Mouse (Mus musculus) mesoderm, embryonic 11.5 days (tissue): Measurements from ENCODE around the gene Trim8.

Source experiments
- DNase-seq: peaks from one replicate; pipeline ENCODE4 v3.0.0-alpha.2; 2012; ENCODE audit warnings: low read depth, low spot score

The Trim8 gene

DNA sequence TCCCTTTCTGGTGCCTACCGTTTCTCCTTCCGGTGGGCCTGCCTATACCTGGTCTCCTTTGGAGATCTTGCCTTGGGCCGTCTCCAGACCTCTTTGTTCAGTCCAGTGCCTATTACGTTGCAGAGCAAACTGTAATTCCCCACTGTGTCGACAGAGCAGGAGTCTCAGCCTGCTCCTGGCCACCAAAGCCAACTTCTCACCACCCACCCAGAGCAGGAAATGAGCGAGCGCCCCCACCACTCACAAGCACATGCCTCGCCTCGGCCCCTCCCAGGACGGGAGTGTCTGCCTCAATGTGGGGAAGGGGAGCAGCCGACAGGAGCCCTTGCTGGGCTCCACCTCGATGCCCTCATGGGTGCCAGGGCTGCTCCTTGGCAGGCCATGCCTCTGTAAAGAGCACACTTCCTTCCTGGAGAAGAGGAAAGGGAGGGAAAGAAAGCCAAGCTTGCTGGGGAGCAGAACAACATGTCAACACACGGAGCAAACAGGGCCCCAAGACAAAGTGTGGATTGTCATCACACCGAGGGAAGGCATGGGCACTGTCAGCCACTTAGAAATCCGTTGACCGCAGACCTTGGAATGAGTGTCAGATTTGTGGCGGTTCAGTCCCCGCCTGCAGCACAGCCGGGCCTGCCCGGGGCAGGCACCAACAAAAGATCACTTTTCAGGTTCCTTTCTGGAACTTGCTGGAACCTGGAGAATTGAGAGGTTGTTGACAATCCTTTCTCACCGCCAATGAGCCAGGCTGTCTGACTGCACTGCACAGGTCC is 22.0 kb upstream of the Trim8 start:
- DNase-seq, result no peak

DNA sequence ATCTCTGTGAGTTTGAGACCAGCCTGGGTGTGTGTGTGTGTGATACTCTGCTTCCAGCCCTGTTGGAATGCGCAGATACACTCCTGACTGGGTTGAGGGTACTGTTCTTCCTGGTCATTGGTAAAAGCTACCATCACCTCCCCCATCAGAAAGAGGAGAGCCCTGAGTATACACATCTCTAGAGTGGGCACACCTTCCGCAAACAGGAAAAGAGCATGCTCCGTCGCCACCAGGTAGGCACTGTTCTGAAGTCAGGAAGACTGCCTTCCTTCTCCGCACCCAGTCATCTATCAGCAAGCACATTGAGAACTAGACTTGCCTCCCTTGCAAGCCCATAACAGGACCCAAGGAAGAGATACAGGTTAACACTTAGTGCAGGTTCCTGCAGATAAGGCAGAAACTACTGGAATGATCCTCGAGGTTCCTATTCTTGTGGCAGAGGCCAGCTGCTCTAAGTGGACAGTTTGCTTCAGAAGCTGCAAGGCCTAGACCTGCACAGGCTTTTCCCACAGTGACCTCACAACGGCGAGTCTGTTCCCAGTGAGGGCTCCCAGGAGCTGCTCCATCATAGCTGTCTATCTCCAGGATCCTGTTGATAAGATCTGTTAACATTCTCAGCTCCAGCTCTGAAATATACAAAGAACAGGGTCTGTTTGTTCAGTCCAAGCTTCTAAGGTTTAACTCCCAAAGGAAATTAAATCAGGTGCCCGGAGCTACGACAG is 20.7 kb upstream of the Trim8 start:
- DNase-seq, result no peak

DNA sequence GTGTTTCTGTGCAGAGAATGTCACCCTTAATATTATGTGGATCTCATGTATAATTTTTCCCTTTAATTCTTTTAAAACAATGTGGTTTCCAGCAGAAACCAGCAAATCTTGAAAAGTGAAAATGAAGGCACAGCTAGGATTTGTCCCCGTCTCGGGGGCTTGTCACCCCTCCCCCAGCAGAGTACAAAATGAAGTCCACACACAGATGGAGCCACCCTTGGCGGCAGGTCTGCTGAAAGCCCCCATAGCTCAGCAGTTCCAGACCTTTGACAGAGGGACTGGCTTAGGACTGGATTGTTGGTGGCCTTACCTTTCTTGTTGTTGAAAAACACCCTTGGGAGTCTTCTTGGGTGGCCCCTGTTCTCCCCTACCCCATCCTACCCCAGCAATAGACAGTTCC is 20.1 kb upstream of the Trim8 start:
- DNase-seq, result no peak

DNA sequence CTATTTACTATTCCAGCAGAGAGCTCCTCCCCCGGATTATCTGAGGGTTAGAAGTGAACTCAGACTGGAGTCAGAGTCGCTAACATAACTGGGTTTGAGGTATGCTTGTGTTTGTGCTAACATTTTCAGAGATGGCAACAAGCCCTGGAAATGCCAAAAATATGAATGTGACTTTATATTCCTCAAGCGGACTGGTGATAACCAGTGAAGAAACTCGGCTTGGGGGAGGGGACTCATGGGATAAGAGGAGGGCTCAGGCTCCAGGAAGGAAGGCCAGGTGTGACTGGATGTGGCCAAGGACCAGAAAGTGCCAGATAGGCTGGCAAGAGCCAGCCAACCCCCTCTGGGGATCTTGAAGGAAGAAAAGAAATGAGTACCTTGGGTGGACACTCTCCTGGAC is 19.7 kb upstream of the Trim8 start:
- no peak for DNase-seq

DNA sequence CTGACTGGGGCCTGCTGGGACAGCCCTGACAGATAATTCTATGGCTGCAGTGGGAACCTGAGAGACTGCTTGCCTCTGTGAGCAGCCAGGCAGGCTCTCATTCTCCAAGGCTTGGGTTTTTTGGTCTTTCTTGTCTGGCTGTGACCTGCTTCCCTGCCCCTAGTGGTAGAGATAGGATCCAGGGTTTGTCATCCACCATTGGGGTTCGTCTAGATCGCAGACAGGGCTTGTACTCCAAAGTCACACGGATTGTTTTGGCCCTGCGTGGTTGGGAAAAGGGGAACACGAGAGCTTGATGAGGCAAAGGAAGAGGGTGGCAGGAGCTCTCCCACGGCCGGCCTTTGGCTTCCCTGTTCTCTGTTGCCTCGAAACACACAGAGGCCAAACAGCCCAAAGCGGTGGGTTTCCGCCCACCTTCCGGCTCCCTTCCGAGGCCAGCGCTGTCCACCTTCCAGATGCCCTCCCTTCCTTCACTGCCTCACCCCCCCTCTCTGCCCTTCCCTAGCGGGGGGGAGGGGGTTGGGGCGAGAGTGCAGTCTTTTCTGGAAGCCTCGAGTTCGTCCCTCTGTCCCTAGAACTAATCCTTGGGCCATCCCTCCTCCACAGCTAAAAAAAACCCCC is 18.5 kb upstream of the Trim8 start:
- no peak for DNase-seq

DNA sequence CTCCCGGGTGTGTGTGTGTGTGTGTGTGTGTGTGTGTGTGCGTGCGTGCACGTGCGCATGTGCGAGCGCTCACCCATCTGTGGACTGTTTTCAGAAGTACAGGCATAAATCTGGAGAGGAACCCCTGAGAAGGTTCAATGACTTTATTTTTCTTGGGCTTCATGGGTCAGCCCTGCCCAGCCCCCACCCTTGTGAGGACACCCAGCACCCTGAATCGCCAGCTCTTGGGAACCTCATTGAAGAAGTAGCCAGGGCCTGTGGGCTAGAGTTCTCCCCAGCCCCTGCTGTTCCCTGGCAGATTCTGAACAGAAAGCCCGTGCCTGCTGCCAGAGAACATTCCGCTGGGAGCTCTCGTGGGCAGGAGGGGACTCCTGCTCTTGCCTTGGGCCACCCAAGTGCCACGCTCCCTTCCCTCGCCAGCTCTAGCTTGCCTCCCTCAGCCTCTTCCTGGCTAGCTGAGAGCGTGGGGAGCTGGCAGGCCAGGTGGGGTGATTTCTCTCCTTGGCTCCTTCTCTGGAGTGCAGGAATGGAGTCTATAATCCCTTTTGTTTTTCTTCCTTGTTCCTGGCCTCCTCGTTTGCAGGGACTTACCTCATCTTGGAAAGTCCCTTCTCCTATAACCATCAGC is 17.7 kb upstream of the Trim8 start:
- no peak for DNase-seq

DNA sequence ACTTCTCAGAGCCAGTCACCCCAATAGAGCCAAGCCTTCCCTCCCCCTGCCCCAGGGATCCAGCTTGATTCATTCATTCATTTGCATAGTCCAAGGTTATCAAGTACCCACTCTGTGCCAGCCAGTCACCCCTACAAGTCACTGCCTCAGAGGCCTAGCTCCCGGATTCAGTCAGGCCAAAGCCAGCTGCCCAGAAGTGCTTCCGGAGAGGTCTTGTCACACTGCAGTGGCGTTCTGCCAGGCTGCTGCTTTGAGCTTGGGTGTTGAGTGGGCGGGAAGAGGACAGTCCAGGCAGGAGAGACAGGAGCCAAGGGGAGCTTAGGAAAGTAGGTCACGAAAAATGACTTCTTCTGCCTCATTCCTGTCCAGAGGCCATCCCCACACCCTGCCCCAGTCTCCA is 17.0 kb upstream of the Trim8 start:
- no peak for DNase-seq

DNA sequence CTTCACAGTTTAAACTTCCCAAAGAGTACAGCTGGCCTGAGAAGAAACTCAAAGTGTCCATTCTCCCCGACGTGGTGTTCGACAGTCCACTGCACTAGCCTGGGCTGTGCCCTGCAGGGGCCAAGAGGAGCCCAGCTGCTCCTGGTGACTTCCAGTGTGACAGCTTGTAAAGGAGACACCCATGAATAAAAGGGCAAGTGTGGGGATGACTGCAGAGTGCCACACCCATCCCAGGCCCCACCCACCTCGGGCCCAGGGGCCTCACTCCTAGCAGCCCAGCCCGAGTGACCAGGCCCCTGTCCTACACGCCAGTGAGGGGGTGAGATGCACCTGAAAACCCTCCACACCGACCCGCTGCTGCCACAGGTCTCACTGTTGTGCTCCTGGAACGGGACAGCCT is 15.7 kb upstream of the Trim8 start:
- no peak for DNase-seq

DNA sequence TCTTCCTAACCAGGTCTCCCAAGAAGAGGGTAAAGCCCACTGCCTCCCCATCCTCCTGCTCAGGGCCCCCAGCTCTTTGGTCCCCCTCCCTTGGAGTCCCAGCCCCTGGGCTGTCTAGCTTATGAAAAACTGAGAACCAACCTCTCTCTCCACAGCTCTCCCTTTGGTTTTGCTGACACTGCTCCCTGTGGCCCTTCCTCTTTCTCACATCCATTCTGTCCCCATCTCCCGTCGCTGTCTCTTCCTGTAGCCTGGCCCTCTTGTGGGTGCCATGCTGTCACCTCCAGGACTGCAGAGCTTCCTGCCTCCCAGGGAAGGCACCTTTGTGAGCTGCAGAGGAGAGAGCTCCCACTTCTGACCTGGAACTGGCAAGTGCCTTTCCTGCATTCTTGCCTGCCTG is 14.8 kb upstream of the Trim8 start:
- DNase-seq, result no peak

DNA sequence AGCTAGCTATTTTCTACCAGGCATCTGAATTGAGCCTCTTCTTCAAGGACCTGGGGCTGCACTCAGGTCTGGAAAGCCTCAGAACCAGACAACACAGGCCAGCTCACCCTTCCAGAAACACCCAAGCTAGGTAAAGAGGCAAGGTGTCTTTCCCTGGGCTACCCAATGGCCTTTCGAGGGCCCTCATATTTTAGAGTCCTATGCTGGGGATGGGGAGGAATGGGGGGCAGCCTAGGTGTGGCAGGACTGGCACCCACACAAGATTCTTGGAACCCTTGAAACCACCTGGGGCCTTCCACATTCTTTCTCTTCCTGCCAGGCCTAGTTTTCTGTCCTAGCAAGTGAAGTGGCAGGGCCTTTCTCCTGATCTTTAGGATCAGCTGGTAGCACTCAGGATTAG is 12.1 kb upstream of the Trim8 start:
- no peak for DNase-seq

DNA sequence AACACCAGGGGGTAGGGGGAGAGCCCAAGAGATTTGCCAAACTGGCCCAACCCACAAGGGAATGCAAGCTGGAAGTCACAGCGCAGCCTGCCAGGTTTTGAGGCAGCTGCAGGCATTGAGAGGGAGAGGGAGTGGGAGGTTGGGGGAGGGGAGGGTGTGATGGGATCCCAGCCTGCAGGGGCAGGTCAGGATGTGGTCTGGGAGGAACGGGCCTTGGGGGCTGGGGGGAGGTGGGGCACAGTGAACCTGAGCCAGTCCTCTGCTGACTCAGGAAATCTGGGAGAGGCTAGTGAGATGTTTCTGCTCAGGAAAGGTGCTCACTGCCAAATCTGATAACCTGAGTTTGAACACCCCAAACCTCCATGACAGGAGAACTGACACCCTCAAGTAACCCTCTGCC is 10.9 kb upstream of the Trim8 start:
- DNase-seq, result peak; percentile 59

DNA sequence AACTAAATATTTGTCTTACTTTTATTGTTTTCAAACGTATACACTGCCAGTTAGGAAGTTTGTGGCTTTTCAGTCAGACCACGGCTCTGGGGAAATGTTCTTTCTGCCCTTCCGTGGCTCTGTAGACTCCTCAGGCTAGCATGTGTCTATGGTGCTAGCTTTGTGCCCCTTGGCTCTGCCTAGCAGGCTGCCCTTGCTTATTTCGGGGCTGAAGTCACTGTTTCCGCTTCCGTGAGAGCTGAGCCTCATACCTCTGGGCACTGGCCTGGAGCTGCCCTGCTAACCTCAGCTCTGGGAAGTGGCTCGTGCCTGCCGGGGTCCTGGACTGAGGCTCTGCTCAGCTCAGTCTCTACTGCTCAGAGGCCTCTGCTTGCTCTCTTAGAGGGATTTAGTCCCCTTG is 6.4 kb upstream of the Trim8 start:
- DNase-seq, result no peak

DNA sequence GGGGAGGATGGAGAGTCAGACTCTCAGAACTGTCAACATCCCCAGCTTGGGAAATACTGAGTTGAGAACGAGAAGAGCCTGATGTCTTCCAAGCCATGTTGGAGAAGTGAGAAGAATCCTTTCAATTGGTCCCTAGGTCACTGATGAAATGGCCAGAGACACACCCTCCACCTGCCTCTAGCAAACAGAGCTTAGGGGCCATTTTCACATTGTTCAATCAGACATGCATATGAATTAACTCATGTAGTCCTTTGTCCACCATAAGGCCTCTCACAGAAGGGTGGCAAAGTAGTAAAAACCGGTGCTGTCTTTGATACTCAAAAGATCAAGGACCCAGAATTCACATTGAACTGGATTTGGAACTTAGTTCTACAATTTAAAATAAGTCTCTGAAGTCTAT is 4.3 kb upstream of the Trim8 start:
- DNase-seq, result no peak

DNA sequence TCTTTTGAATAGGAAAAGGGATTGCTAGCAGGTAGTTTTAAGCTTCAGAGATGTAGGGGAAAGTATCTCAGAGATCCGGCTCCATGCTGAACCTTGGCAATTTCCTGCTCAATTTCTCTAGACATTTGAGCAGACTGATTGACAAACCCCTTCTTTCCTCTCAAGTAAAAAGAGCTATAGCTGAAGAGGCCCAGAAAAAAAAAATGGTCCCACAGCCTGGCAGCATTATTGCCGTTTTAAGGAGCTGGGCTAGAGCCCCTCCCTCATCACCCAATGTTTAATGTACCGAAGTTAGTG is 2.0 kb upstream of the Trim8 start:
- DNase-seq, result no peak

DNA sequence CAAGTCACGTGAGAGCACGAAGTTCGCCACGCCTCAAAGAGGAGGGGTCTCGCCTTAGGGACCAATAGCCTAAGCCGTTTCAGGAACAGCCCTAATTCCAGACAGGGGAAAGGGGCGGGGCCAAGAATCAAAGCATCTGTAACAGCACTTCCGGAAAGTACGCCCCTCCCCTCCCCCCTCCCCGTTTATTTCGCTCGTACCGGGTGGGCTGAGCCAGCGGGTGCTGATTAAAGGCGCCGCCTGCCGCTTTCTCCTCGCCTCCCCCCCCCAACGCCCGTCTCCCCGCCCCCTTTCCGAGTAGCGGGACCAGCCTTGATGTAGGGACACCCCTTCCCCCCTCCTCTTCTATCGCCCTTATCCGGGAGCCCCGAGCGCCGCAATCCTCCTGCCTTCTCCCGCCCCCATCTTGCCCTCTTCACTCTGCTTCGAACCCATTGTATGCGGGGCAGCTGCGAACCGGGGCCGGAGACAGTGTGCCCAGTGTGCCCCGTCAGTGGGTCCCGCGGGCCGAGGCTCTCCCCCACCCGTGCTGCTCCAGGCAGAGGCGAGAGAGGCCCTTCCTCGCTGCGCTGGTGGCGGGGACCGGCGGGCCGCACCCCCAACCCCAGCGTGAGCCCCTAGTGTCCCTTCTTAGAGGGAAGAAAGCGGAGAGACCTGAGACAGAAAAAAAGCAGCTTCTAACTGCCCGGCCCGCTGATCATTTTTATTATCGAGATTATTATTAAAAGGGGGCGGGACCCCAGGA is 1.5 kb upstream of the Trim8 start:
- peak; percentile 100 for DNase-seq

DNA sequence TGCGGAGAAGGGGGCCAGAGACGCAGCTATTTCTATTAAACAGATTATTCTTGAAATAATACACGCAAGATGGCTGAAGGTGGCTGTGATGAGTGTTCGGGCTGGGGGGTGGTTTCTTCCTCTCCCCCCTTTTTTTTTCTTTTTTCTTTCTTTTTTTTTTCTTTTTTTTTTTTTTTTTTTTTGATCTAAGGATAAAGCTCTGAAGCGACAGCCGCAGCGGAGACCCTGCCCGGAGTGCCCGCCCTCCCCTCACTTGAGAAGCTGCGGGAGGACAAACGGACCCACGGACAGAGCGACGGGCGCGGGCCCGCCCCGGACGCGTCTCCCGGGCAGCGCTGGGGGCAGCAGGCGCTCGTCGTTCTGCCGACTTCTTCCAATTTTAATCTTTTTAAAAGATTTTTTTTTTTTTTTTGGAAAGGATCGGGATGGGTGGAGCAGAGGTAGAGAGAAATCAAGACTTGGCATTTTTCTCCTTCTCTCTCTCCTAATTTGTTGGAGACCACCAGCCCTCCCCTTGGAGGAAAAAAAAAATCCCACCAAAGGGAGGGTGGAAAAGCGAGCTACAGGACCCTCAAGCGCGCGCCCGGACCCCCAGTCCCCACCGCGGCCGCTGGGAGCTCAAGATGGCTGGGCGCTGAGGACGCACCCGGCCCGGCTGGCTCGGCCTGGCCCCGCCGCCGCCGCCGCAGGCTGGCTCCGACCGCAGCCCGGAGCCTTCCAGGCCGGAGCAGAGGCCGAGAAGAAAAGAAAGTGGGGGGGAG is 741 bp upstream of the Trim8 start:
- peak; percentile 68 for DNase-seq

DNA sequence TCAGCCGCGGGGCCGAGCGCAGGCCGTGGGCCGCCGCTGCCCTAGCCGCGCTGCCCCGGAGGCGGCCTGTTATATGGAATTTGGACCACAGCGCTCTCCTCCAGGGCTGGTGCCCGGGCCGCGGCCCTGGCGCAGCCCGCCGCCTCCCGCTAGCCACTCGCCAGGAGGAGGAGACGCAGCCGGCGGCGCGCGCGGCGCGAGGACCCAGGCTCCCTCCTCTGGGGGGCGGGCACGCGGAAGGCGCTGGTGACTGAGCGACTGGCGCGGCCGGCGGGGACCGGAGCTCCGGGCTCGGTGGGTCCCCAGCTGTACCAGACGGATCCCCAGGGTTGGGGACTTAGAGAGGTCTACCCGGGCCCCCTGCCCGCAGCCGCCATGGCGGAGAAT is 560 bp downstream of the Trim8 start:
- no peak for DNase-seq

DNA sequence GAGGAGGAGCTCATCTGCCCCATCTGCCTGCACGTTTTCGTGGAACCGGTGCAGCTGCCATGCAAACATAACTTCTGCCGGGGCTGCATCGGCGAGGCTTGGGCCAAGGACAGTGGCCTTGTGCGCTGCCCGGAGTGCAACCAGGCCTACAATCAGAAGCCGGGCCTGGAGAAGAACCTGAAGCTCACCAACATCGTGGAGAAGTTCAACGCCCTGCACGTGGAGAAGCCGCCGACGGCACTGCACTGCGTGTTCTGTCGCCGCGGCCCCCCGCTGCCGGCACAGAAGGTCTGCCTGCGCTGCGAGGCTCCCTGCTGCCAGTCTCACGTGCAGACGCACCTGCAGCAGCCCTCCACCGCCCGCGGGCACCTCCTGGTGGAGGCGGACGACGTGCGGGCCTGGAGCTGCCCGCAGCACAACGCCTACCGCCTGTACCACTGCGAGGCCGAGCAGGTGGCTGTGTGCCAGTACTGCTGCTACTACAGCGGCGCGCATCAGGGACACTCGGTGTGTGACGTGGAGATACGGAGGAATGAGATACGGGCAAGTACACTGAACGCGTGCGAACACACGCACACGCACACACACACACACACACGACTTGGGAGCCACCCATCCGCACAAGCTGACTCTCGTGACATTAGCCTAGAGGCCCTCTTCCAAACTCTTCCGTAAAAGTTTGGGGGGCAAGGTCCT is 1.1 kb downstream of the Trim8 start:
- peak; percentile 67 for DNase-seq

DNA sequence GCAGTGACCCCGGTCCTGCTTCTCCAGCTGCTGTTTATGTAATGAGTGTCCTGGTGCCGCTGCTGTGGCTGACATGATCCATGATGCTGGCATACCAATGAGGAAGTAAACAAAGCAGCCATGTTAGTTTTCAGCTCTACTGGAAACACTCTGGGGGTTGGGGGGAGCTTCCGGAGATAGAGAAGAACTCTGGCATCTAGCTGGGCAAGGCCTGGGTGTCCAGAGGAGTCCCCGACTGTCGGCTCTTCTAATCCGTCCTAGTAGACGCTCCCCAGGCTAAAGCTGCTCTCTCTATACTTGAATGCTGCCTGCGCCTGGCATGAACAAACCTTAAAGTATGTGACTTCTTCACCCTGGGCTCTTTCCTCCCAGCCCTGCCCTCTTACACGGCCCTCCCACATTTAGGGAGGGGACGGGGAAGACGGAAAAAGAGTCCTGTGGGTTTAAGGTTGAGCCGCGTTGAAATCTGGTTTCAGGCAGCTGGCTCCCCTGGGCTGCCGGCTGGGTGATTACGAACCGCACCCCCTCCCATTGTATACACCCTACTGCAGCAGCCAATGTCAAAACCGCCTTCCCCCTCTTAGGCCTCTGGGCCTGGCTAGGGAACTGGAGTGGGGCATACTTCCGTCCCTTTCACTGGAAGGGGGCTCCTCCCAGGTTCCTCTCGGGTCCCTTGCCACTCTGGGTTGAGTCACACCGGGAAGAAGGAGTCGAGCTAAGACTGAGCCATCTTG is 2.0 kb downstream of the Trim8 start:
- DNase-seq, result peak; percentile 59

DNA sequence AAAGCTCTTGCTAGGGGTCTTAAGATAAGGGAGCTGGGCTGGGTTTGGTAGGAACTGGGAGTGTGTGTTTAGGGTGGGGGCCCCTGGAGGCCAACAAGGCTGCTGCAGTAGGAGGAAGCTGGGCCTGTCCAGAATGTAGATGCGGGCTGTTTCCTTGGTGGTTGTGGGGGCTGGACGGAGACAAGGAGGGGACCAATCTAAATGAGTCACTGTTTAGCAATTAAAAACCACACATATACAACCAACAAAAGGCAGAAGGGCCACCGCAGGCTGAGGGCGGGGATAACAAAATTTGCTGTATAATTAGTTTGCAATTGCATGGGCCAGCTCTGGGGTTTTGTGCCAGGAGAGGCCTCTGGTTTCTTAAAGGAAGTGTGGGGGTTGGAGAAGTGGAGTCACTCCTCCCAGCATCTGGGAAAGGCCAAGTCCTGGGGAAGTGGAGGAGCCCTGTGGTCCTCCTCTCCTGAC is 2.6 kb downstream of the Trim8 start:
- DNase-seq, result no peak
